ENCODE assay signal across 14 mouse cellular contexts in the genomic region with DNA sequence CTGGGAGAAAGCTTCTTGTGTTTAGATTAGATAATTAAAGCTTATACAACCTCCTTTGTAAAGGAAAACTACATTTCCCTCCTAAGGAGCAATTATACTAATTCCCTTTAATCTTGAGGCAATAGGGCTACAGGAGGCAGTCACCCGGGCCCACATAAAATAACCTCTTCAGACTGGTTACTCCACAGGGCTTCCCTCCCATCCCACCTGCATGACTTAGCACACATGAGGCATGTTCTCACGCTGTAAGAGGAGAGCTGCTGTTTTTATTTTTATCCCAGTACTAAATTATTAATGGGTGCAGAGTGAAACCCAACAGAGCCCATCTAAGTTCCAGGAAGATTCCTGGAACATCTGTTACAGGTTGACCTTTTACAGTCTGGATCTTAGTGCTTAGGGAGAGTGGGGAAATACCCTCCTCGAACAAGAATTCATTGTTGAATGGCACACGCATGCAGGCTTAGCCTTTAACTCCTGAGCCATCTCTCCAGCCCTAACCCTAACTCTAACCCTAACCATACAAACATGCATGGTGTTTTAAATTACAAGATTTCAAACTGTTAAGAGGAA. TPM values are rescaled to one million over a fixed set of nuclear protein-coding genes. Genes with fewer than 3 reads are reported as not detected.
DNase-seq lines count a peak whose midpoint lies in the region; ATAC-seq lines count a peak whose summit lies in the region.
"Had no signal": no experiment of that assay in that cellular context is flagged by ENCODE, and none has a peak within 500 bp of the region (broad histone marks: within the 10 kb centered on the region; RNA-seq: fewer than 3 reads in every experiment).

No protein-coding gene starts in this region.

- no peak overlapping the region; the same call in 1 of the 2 replicates for H3K9ac ChIP-seq in forebrain, embryonic 13.5 days
- no peak overlapping the region for H3K9ac ChIP-seq in neural tube, embryonic 15.5 days (replicated peaks)
- H3K9ac ChIP-seq: heart, embryonic 15.5 days had no signal

- peak; percentile 37 for DNase-seq in gastrocnemius, adult 18-20 months (ENCODE audit: low spot score)
- DNase-seq in gastrocnemius, postnatal 4 days (ENCODE audit: low spot score in 2 of 2) = no peak
- DNase-seq in kidney, postnatal 4 days = peak; percentile 19 to 37
- DNase-seq in kidney, postnatal 36 days = no peak
- no peak for DNase-seq in cerebellum, adult 9-11 months
- DNase-seq in right cerebral cortex, postnatal 10 days (ENCODE audit: low spot score in 2 of 2) = no peak
- DNase-seq: adrenal gland, postnatal 14 days; cerebellum, postnatal 14 days; kidney, adult 18-20 months; lung, adult 18-20 months; right cerebral cortex, postnatal 25 days had no signal

- H3K4me3 ChIP-seq in forebrain, embryonic 13.5 days = no peak overlapping the region
- H3K4me3 ChIP-seq in neural tube, embryonic 15.5 days (replicated peaks) = no peak overlapping the region
- H3K4me3 ChIP-seq: heart, embryonic 15.5 days had no signal

- no peaks in the 10 kb centered on the region for H3K9me3 ChIP-seq in forebrain, embryonic 13.5 days (replicated peaks)
- no peaks in the 10 kb centered on the region for H3K9me3 ChIP-seq in neural tube, embryonic 15.5 days (replicated peaks)
- H3K9me3 ChIP-seq: heart, embryonic 15.5 days had no signal

- no peaks in the 10 kb centered on the region for H3K27me3 ChIP-seq in forebrain, embryonic 13.5 days
- H3K27me3 ChIP-seq in neural tube, embryonic 15.5 days (replicated peaks) = no peaks in the 10 kb centered on the region
- H3K27me3 ChIP-seq: heart, embryonic 15.5 days had no signal

- ATAC-seq in forebrain, embryonic 13.5 days = peak; percentile 45; the same call in 1 of the 2 replicates
- ATAC-seq in neural tube, embryonic 15.5 days (ENCODE audit: low FRiP score) = peak; percentile 53

- H3K36me3 ChIP-seq in forebrain, embryonic 13.5 days (ENCODE audit: poor library complexity, severe bottlenecking) = peaks cover 10% of the 10 kb centered on the region
- no peaks in the 10 kb centered on the region for H3K36me3 ChIP-seq in neural tube, embryonic 15.5 days
- H3K36me3 ChIP-seq: heart, embryonic 15.5 days had no signal

- no peak overlapping the region for H3K27ac ChIP-seq in forebrain, embryonic 13.5 days
- H3K27ac ChIP-seq in neural tube, embryonic 15.5 days (replicated peaks) = no peak overlapping the region
- H3K27ac ChIP-seq: heart, embryonic 15.5 days had no signal

- H3K4me1 ChIP-seq in forebrain, embryonic 13.5 days = peaks cover 17% of the 10 kb centered on the region
- H3K4me1 ChIP-seq in neural tube, embryonic 15.5 days = peaks cover 12% of the 10 kb centered on the region

- 10% methylated on average over 4 of the region's 4 CpGs for WGBS in forebrain, embryonic 13.5 days
- 23% methylated on average over 4 of the region's 4 CpGs for WGBS in neural tube, embryonic 15.5 days

- H3K4me2 ChIP-seq in forebrain, embryonic 13.5 days = no peak overlapping the region
- H3K4me2 ChIP-seq in neural tube, embryonic 15.5 days = no peak overlapping the region
- H3K4me2 ChIP-seq: heart, embryonic 15.5 days had no signal

RNA-seq across cellular contexts. Expression of a gene that starts 54.9 kb away (rescaled TPM):
- 10 to 100 TPM in 1 of 2 experiments, 1 to 10 TPM in 1; 9.4 to 16.7 TPM for total RNA-seq in gastrocnemius, adult 18-20 months (2021)
- total RNA-seq in gastrocnemius, postnatal 4 days (2021) = 10 to 100 TPM; 11.8 to 15.8 TPM
- 11.9 and 12.5 TPM in 2 replicates for polyA plus RNA-seq in forebrain, embryonic 13.5 days (2015; fragmentation: Nextera tagmentation; extraction: Ambion mirVana)
- 3.5 and 5.4 TPM in 2 replicates for polyA plus RNA-seq in neural tube, embryonic 15.5 days (2015; fragmentation: Nextera tagmentation; extraction: Ambion mirVana)

Comparison
In these comparisons a context has a peak if more than half of its experiments do, and no peak if none do; other contexts are left out.
1. DNase-seq: peak in gastrocnemius, adult 18-20 months (single experiment) and kidney, postnatal 4 days (2 of 2); none in gastrocnemius, postnatal 4 days (0 of 2), kidney, postnatal 36 days (0 of 2), cerebellum, adult 9-11 months (single experiment) and right cerebral cortex, postnatal 10 days (0 of 2).